Mouse (Mus musculus) lung, embryonic 14.5 days (tissue): ENCODE results near the gene Npr3. TPM values are rescaled to one million over a fixed set of nuclear protein-coding genes. Genes with fewer than 3 reads are reported as not detected.

Experiments used
- ATAC-seq: fragments of 200-750 bp; cut with Nextera tagmentation; 2 replicates; pipeline ENCODE4 v1.8.0; 2017; ENCODE audit warnings: mild to moderate bottlenecking, moderate TSS enrichment, moderate library complexity; ENCODE audit not compliant: insufficient read depth
- DNase-seq: peaks from one replicate; pipeline ENCODE4 v3.0.0-alpha.2; 2015
- H3K27ac ChIP-seq: fragments of 300-500 bp; sonication (generic); 2 replicates; pipeline ENCODE4 v1.5.1; 2014; ENCODE audit warnings: low read depth, mild to moderate bottlenecking, moderate library complexity
- H3K27me3 ChIP-seq: fragments of 300-500 bp; sonication (generic); 2 replicates; pipeline ENCODE4 v1.6.1; 2014; ENCODE audit warnings: low read length, control low read depth; ENCODE audit not compliant: insufficient read depth
- H3K36me3 ChIP-seq: fragments of 300-500 bp; sonication (generic); 2 replicates; pipeline ENCODE4 v1.6.1; 2014; ENCODE audit warnings: control low read depth; ENCODE audit not compliant: insufficient read depth
- H3K4me1 ChIP-seq: fragments of 300-500 bp; sonication (generic); 2 replicates; pipeline ENCODE4 v1.6.1; 2014; ENCODE audit warnings: antibody characterized with exemption, control low read depth; ENCODE audit not compliant: insufficient read depth
- H3K4me2 ChIP-seq: fragments of 300-500 bp; sonication (generic); 2 replicates; pipeline ENCODE4 v1.6.1; 2014; ENCODE audit warnings: mild to moderate bottlenecking
- H3K4me3 ChIP-seq: fragments of 300-500 bp; sonication (generic); 2 replicates; pipeline ENCODE4 v1.5.1; 2014; ENCODE audit warnings: low read depth, low read length
- H3K9ac ChIP-seq: fragments of 300-500 bp; sonication (generic); 2 replicates; pipeline ENCODE4 v1.6.1; 2014
- H3K9me3 ChIP-seq: fragments of 300-500 bp; sonication (generic); 2 replicates; pipeline ENCODE4 v1.6.1; 2016; ENCODE audit warnings: low read depth, low read length, control low read depth
- CTCF ChIP-seq: IDR thresholded peaks from 2 replicates; pipeline ENCODE4 v1.5.1; 2016; ENCODE audit warnings: antibody characterized with exemption, low read depth
- WGBS: fragments of 180-500 bp; shearing (Covaris S2); extraction: QIAGEN DNeasy Blood & Tissue Kit; methylation state at CpG from one replicate; pipeline ENCODE4 v1.1.7; 2014; 5-methylcytosine and 5-hydroxymethylcytosine counted together
- polyA plus RNA-seq: library from polyadenylated mRNA; unstranded; fragments of >200 nt; fragmentation: Nextera tagmentation; extraction: Ambion mirVana; gene quantifications from 2 replicates; pipeline ENCODE4 v1.2.1, GENCODE M21; 2014

The Npr3 gene
- polyA plus RNA-seq, 1 experiment from 2014 or later: 11.3 TPM

GRCm38 (mm10) chr15:11940855-11941254 lies 33.8 kb upstream of the Npr3 start:
- Histone ChIP-seq H3K9me3 (no peaks in the 10 kb centered on the region), H3K4me1 (no peaks in the 10 kb centered on the region), H3K4me3 (no peak overlapping the region), H3K36me3 (no peaks in the 10 kb centered on the region), H3K9ac (no peak overlapping the region), H3K4me2 (no peak overlapping the region), H3K27me3 (no peaks in the 10 kb centered on the region), H3K27ac (no peak overlapping the region)
- ATAC-seq (no peak), DNase-seq (no peak)
- no peak for TF ChIP-seq CTCF
- 63% methylated on average over 5 of the region's 5 CpGs for WGBS

- no peak overlapping the region for H3K9ac ChIP-seq
- ATAC-seq (no peak), DNase-seq (no peak)
- no peaks in the 10 kb centered on the region; the same call in 1 of the 2 replicates for H3K9me3 ChIP-seq
- H3K27me3 ChIP-seq: no peaks in the 10 kb centered on the region
- H3K4me2 ChIP-seq: no peak overlapping the region
- no peak overlapping the region for H3K4me3 ChIP-seq
- WGBS: 84% methylated on average over 3 of the region's 3 CpGs
- no peak overlapping the region for H3K27ac ChIP-seq
- no peaks in the 10 kb centered on the region for H3K4me1 ChIP-seq
- TF ChIP-seq CTCF: no peak
- H3K36me3 ChIP-seq: no peaks in the 10 kb centered on the region
These were observed 20.7 kb upstream of the Npr3 start for GRCm38 (mm10) chr15:11927742-11928141.

GRCm38 (mm10) chr15:11914101-11914500 lies 7.0 kb upstream of the Npr3 start:
- 77% methylated on average over 9 of the region's 9 CpGs for WGBS
- DNase-seq (no peak), ATAC-seq (no peak)
- no peaks in the 10 kb centered on the region for H3K36me3 ChIP-seq
- H3K27me3 ChIP-seq: no peaks in the 10 kb centered on the region
- no peak overlapping the region for H3K27ac ChIP-seq
- no peak overlapping the region for H3K4me3 ChIP-seq
- H3K4me2 ChIP-seq: no peak overlapping the region
- no peaks in the 10 kb centered on the region for H3K9me3 ChIP-seq
- H3K4me1 ChIP-seq: no peaks in the 10 kb centered on the region
- TF ChIP-seq CTCF: no peak
- no peak overlapping the region for H3K9ac ChIP-seq

GRCm38 (mm10) chr15:11909875-11910274 lies 2.8 kb upstream of the Npr3 start:
- WGBS: 27% methylated on average over 6 of the region's 6 CpGs
- DNase-seq (peak; percentile 84), ATAC-seq (no peak)
- Histone ChIP-seq H3K27me3 (peaks cover 4% of the 10 kb centered on the region; the same call in 1 of the 2 replicates), H3K4me2 (no peak overlapping the region), H3K9ac (no peak overlapping the region), H3K4me3 (no peak overlapping the region), H3K9me3 (no peaks in the 10 kb centered on the region), H3K27ac (no peak overlapping the region), H3K36me3 (no peaks in the 10 kb centered on the region), H3K4me1 (no peaks in the 10 kb centered on the region)
- peak; percentile 66 for TF ChIP-seq CTCF

- H3K9ac ChIP-seq: no peak overlapping the region
- H3K27me3 ChIP-seq: peaks cover 14% of the 10 kb centered on the region; the same call in 1 of the 2 replicates
- no peak for TF ChIP-seq CTCF
- H3K9me3 ChIP-seq: no peaks in the 10 kb centered on the region
- WGBS: 7% methylated on average over 11 of the region's 11 CpGs
- peak overlapping the region; percentile 10; the same call in 1 of the 2 replicates for H3K4me3 ChIP-seq
- H3K4me1 ChIP-seq: peaks cover 4% of the 10 kb centered on the region
- 0 out of 2 replicates have a peak overlapping the region, but pooled peaks have one; percentile 26 for H3K27ac ChIP-seq
- ATAC-seq (peak; percentile 26; the same call in 1 of the 2 replicates), DNase-seq (peak; percentile 76)
- no peaks in the 10 kb centered on the region for H3K36me3 ChIP-seq
- H3K4me2 ChIP-seq: peak overlapping the region; percentile 53
These were observed 1.1 kb upstream of the Npr3 start for GRCm38 (mm10) chr15:11908166-11908565.

GRCm38 (mm10) chr15:11906021-11906570 lies 991 bp downstream of the Npr3 start:
- under 1% methylated on average over 36 of the region's 36 CpGs for WGBS
- peak; percentile 84 for DNase-seq
- Histone ChIP-seq H3K4me1 (peaks cover 4% of the 10 kb centered on the region), H3K27ac (peak overlapping the region; percentile 90), H3K9me3 (no peaks in the 10 kb centered on the region), H3K4me2 (peak overlapping the region; percentile 80), H3K27me3 (peaks cover 14% of the 10 kb centered on the region; the same call in 1 of the 2 replicates), H3K9ac (peak overlapping the region; percentile 74), H3K4me3 (peak overlapping the region; percentile 61), H3K36me3 (no peaks in the 10 kb centered on the region)
- ATAC-seq: peak; percentile 42
- no peak for TF ChIP-seq CTCF

- H3K9ac ChIP-seq: peak overlapping the region; percentile 74
- WGBS: under 1% methylated on average over 87 of the region's 90 CpGs
- TF ChIP-seq CTCF: no peak
- peak overlapping the region; percentile 61 for H3K4me3 ChIP-seq
- H3K27me3 ChIP-seq: peaks cover 14% of the 10 kb centered on the region; the same call in 1 of the 2 replicates
- peaks cover 4% of the 10 kb centered on the region for H3K4me1 ChIP-seq
- peak overlapping the region; percentile 90 for H3K27ac ChIP-seq
- peak overlapping the region; percentile 80 for H3K4me2 ChIP-seq
- ATAC-seq (no peak), DNase-seq (peak; percentile 70)
- no peaks in the 10 kb centered on the region for H3K36me3 ChIP-seq
- H3K9me3 ChIP-seq: no peaks in the 10 kb centered on the region
These were observed 2.0 kb downstream of the Npr3 start for GRCm38 (mm10) chr15:11904848-11905672.
